Mouse (Mus musculus): ENCODE data around the gene Vmn1r224. TPM values are rescaled to one million over a fixed set of nuclear protein-coding genes. Genes with fewer than 3 reads are reported as not detected.

The Vmn1r224 gene
- total RNA-seq (2014; rRNA removed) (not detected in 2 replicates), polyA plus RNA-seq (2015; fragmentation: Nextera tagmentation; extraction: Ambion mirVana) (not detected in 2 replicates)

- no peak for TF ChIP-seq CTCF (IDR thresholded peaks at IDR 0.05)
- H3K27me3 ChIP-seq (ENCODE audit: insufficient read depth, low read length), result no peaks in the 10 kb centered on the region
- no peak within 1 kb of the TSS for H3K9ac ChIP-seq (replicated peaks; ENCODE audit: low read length, poor library complexity, severe bottlenecking)
- no peaks in the 10 kb centered on the region for H3K4me1 ChIP-seq (ENCODE audit: insufficient read depth, low read length)
- H3K27ac ChIP-seq (ENCODE audit: low read depth, low read length), result no peak within 1 kb of the TSS
- ATAC-seq (ENCODE audit: low FRiP score) (no peak), DNase-seq (ENCODE audit: low spot score) (no peak)
- no peaks in the 10 kb centered on the region for H3K36me3 ChIP-seq (ENCODE audit: insufficient read depth, low read length)
- WGBS, result 9% methylated on average over 1 of the region's 1 CpGs
- no peak within 1 kb of the TSS for H3K4me2 ChIP-seq (ENCODE audit: low read depth, low read length, poor library complexity, severe bottlenecking)
- peaks cover 14% of the 10 kb centered on the region for H3K9me3 ChIP-seq (ENCODE audit: low read length)
- H3K4me3 ChIP-seq (ENCODE audit: low read depth, low read length), result no peak within 1 kb of the TSS
These were observed at the start of gene Vmn1r224 for GRCm38 (mm10) chr17:20413846-20414245. TSS of gene Vmn1r224 (plus strand) at chr17:20414146.

- Histone ChIP-seq H3K9ac (replicated peaks; ENCODE audit: low read length, poor library complexity, severe bottlenecking) (no peak overlapping the region), H3K9me3 (ENCODE audit: low read length) (peaks cover 23% of the 10 kb centered on the region), H3K4me3 (ENCODE audit: low read depth, low read length) (no peak overlapping the region), H3K4me1 (ENCODE audit: insufficient read depth, low read length) (no peaks in the 10 kb centered on the region), H3K27me3 (ENCODE audit: insufficient read depth, low read length) (no peaks in the 10 kb centered on the region), H3K36me3 (ENCODE audit: insufficient read depth, low read length) (no peaks in the 10 kb centered on the region), H3K27ac (ENCODE audit: low read depth, low read length) (no peak overlapping the region), H3K4me2 (ENCODE audit: low read depth, low read length, poor library complexity, severe bottlenecking) (no peak overlapping the region)
- 38% methylated on average over 2 of the region's 2 CpGs for WGBS
- ATAC-seq (ENCODE audit: low FRiP score) (no peak), DNase-seq (ENCODE audit: low spot score) (no peak)
- no peak for TF ChIP-seq CTCF (IDR thresholded peaks at IDR 0.05)
These were observed 14.8 kb upstream of the Vmn1r224 start for GRCm38 (mm10) chr17:20399105-20399504.

GRCm38 (mm10) chr17:20439263-20439662 lies 25.3 kb downstream of the Vmn1r224 start:
- ATAC-seq (ENCODE audit: low FRiP score) (no peak), DNase-seq (ENCODE audit: low spot score) (no peak)
- no peaks in the 10 kb centered on the region for H3K36me3 ChIP-seq (ENCODE audit: insufficient read depth, low read length)
- H3K27ac ChIP-seq (ENCODE audit: low read depth, low read length), result no peak overlapping the region
- H3K4me3 ChIP-seq (ENCODE audit: low read depth, low read length), result no peak overlapping the region
- no peak overlapping the region for H3K9ac ChIP-seq (replicated peaks; ENCODE audit: low read length, poor library complexity, severe bottlenecking)
- TF ChIP-seq CTCF (IDR thresholded peaks at IDR 0.05), result no peak
- H3K4me1 ChIP-seq (ENCODE audit: insufficient read depth, low read length), result no peaks in the 10 kb centered on the region
- no peak overlapping the region for H3K4me2 ChIP-seq (ENCODE audit: low read depth, low read length, poor library complexity, severe bottlenecking)
- no peaks in the 10 kb centered on the region for H3K27me3 ChIP-seq (ENCODE audit: insufficient read depth, low read length)
- H3K9me3 ChIP-seq (ENCODE audit: low read length), result peaks cover 18% of the 10 kb centered on the region; the same call in 1 of the 2 replicates

- Histone ChIP-seq H3K9ac (replicated peaks; ENCODE audit: low read length, poor library complexity, severe bottlenecking) (no peak overlapping the region), H3K27ac (ENCODE audit: low read depth, low read length) (no peak overlapping the region), H3K9me3 (ENCODE audit: low read length) (peaks cover 4% of the 10 kb centered on the region; the same call in 1 of the 2 replicates), H3K4me1 (ENCODE audit: insufficient read depth, low read length) (no peaks in the 10 kb centered on the region), H3K36me3 (ENCODE audit: insufficient read depth, low read length) (no peaks in the 10 kb centered on the region), H3K27me3 (ENCODE audit: insufficient read depth, low read length) (no peaks in the 10 kb centered on the region), H3K4me2 (ENCODE audit: low read depth, low read length, poor library complexity, severe bottlenecking) (no peak overlapping the region), H3K4me3 (ENCODE audit: low read depth, low read length) (no peak overlapping the region)
- DNase-seq (ENCODE audit: low spot score) (no peak), ATAC-seq (ENCODE audit: low FRiP score) (no peak)
- WGBS, result 70% methylated on average over 3 of the region's 3 CpGs
- TF ChIP-seq CTCF (IDR thresholded peaks at IDR 0.05), result no peak
These were observed 59.4 kb downstream of the Vmn1r224 start for GRCm38 (mm10) chr17:20473311-20473710.

Other genes starting within 250 kb of the Vmn1r224 start
- gene Fpr-rs6, start 231.0 kb upstream of the Vmn1r224 start, total RNA-seq (2014; rRNA removed), result not detected in 2 replicates
- gene Fpr-rs6, start 231.0 kb upstream of the Vmn1r224 start, polyA plus RNA-seq (2015; fragmentation: Nextera tagmentation; extraction: Ambion mirVana), result not detected in 2 replicates
- not detected in 2 replicates for gene Vmn2r105, start 179.1 kb upstream of the Vmn1r224 start, total RNA-seq (2014; rRNA removed)
- gene Vmn2r105, start 179.1 kb upstream of the Vmn1r224 start, polyA plus RNA-seq (2015; fragmentation: Nextera tagmentation; extraction: Ambion mirVana), result not detected in 2 replicates
- gene Vmn2r106, start 128.6 kb upstream of the Vmn1r224 start, total RNA-seq (2014; rRNA removed), result not detected in 2 replicates
- gene Vmn2r106, start 128.6 kb upstream of the Vmn1r224 start, polyA plus RNA-seq (2015; fragmentation: Nextera tagmentation; extraction: Ambion mirVana), result not detected in 2 replicates
- gene Vmn2r107, start 68.9 kb upstream of the Vmn1r224 start, total RNA-seq (2014; rRNA removed), result not detected in 2 replicates
- gene Vmn2r107, start 68.9 kb upstream of the Vmn1r224 start, polyA plus RNA-seq (2015; fragmentation: Nextera tagmentation; extraction: Ambion mirVana), result not detected in 2 replicates
- gene Vmn2r108, start 67.2 kb downstream of the Vmn1r224 start, total RNA-seq (2014; rRNA removed), result not detected in 2 replicates
- not detected in 2 replicates for gene Vmn2r108, start 67.2 kb downstream of the Vmn1r224 start, polyA plus RNA-seq (2015; fragmentation: Nextera tagmentation; extraction: Ambion mirVana)
- gene Vmn1r225, start 84.0 kb downstream of the Vmn1r224 start, total RNA-seq (2014; rRNA removed), result not detected in 2 replicates
- gene Vmn1r225, start 84.0 kb downstream of the Vmn1r224 start, polyA plus RNA-seq (2015; fragmentation: Nextera tagmentation; extraction: Ambion mirVana), result not detected in 2 replicates
- gene Vmn2r109, start 150.6 kb downstream of the Vmn1r224 start, total RNA-seq (2014; rRNA removed), result not detected in 2 replicates
- gene Vmn2r109, start 150.6 kb downstream of the Vmn1r224 start, polyA plus RNA-seq (2015; fragmentation: Nextera tagmentation; extraction: Ambion mirVana), result not detected in 2 replicates
- not detected in 2 replicates for gene Vmn2r110, start 182.3 kb downstream of the Vmn1r224 start, total RNA-seq (2014; rRNA removed)
- 0.01 and 0.04 TPM in 2 replicates for gene Vmn2r110, start 182.3 kb downstream of the Vmn1r224 start, polyA plus RNA-seq (2015; fragmentation: Nextera tagmentation; extraction: Ambion mirVana)
- gene Fpr-rs3, start 210.7 kb downstream of the Vmn1r224 start, total RNA-seq (2014; rRNA removed), result not detected in 2 replicates
- gene Fpr-rs3, start 210.7 kb downstream of the Vmn1r224 start, polyA plus RNA-seq (2015; fragmentation: Nextera tagmentation; extraction: Ambion mirVana), result not detected in 2 replicates

Data from midbrain, postnatal 0 days (tissue).